Mouse (Mus musculus) A20 (cell line): Measurements from ENCODE around the gene Gm17174.
"Not testable (repeated sequence)": the region's sequence is repeated elsewhere in the genome, so short reads cannot be mapped to it uniquely, and the experiment has no call there.

Experiments
- DNase-seq: peaks from one replicate; pipeline ENCODE4 v3.0.0-alpha.2; 2011; ENCODE audit warnings: low read depth, low spot score

Gm17174 gene

DNA sequence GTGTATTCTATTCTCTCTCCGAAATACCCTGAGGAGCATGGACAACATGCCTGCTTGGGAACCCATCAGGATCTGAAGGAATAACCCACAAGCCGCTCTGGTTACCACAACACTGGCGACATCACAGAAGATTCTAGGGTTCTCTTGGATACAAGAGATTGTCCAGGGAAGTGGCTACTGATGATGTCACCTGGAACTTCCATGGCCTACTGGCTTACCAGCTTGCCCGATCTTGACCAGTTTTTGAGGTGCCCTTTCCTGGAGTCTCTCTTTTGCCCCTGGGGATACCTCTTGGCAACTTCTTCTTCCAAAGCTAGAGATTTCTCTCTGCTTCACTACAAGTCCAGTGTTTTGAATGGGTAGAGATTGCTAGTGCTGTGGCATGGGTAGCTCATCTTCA, at the start of gene Gm17174:
Gene Gm17174 (minus strand): TSS at position 101 of the 400 bp plus-strand sequence.
- DNase-seq = not testable (repeated sequence)

DNA sequence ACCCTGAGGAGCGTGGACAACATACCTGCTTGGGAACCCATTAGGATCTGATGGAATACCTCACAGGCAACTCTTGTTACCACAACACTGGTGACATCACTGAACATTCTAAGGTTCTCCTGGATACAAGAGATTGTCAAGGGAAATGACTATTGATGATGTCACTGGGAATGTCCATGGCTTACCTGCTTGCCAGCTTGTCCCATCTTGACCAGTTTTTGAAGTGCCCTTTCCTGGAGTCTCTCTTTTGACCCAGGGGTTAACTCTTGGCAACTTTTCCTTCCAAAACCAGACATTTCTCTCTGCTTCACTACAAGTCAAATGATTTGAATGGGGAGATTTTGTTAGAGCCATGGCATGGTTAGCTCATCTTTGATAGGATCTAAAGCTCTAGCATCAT, 43.6 kb upstream of the Gm17174 start, which contains the start of gene Gm4181:
Gene Gm4181 (minus strand): TSS at position 101 of the 400 bp plus-strand sequence.
- not testable (repeated sequence) for DNase-seq

DNA sequence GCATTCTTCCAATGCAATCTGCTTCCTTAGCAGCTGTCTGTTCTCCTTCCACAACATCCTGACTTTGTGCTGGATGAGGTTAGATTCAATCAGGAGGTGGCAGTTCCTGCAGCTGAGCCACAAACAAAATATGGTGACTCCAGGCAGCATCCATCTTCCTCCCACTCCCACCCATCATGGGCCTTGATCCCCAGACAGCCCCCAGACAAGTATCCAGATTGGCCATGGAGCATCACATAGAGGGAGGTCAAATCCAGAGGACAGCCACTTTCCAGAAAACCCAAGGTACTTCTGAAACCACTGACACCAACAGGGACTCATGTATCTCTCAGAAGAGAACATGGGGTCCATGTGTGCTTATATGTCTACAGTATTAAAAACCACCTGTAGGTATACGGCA, 40.5 kb upstream of the Gm17174 start:
- DNase-seq = not testable (repeated sequence)

DNA sequence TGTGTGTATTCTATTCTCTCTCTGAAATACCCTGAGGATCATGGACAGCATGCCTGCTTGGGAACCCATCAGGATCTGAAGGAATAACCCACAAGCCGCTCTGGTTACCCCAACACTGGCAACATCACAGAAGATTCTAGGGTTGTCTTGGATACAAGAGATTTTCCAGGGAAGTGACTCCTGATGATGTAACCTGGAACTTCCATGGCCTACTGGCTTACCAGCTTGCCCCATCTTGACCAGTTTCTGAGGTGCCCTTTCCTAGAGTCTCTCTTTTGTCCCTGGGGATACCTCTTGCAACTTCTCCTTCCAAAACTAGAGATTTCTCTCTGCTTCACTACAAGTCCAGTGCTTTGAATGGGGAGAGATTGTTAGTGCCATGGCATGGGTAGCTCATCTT, 19.3 kb upstream of the Gm17174 start, which contains the start of gene Gm17078:
Gene Gm17078 (minus strand): TSS at position 101 of the 400 bp plus-strand sequence.
- no peak for DNase-seq

- not testable (repeated sequence) for DNase-seq
These were observed 18.0 kb downstream of the Gm17174 start, which contains the start of gene Gm17175 for GRCm38 (mm10) chr14:51573963-51574362. Gene Gm17175 (minus strand): TSS chr14:51574063.

DNA sequence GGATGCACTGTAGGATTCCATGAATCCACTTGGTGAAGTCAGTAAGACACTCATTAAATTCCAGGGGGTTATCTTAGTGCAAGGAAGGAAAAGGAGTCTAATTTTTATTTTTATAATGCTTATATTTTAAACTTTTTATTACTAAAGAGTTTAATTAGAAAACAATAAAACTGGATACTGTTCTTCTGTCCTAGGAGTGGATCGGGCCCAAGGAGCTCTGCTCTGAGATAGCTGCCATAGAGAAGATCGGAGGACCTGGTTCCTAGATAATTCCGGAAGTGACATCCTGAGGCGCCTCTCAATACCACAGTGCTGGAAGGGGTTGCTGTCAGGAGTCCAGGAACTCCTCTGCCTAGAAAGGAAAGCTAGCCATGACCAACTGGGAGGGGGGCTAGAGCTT, 39.4 kb downstream of the Gm17174 start, which contains the start of gene Gm5622:
Gene Gm5622 (plus strand): TSS at position 301 of the 400 bp plus-strand sequence.
- DNase-seq = no peak
